Mouse (Mus musculus): ENCODE results near the gene C2cd4b.

GRCm38 (mm10) chr9:67735426-67735825 lies 23.8 kb upstream of the C2cd4b start:
- peak; percentile 55 for TF ChIP-seq CTCF (IDR thresholded peaks at IDR 0.05; ENCODE audit: low read depth, low read length)
- no peak for TF ChIP-seq POLR2A (IDR thresholded peaks at IDR 0.05; ENCODE audit: borderline replicate concordance, low read depth, low read length)

All from bone marrow macrophage, adult 2 months (primary cell).